Mouse (Mus musculus): ENCODE data around the gene Flt1.
A peak's percentile ranks its signal among the peaks of the same experiment; 100 is the strongest.

The Flt1 gene

DNA sequence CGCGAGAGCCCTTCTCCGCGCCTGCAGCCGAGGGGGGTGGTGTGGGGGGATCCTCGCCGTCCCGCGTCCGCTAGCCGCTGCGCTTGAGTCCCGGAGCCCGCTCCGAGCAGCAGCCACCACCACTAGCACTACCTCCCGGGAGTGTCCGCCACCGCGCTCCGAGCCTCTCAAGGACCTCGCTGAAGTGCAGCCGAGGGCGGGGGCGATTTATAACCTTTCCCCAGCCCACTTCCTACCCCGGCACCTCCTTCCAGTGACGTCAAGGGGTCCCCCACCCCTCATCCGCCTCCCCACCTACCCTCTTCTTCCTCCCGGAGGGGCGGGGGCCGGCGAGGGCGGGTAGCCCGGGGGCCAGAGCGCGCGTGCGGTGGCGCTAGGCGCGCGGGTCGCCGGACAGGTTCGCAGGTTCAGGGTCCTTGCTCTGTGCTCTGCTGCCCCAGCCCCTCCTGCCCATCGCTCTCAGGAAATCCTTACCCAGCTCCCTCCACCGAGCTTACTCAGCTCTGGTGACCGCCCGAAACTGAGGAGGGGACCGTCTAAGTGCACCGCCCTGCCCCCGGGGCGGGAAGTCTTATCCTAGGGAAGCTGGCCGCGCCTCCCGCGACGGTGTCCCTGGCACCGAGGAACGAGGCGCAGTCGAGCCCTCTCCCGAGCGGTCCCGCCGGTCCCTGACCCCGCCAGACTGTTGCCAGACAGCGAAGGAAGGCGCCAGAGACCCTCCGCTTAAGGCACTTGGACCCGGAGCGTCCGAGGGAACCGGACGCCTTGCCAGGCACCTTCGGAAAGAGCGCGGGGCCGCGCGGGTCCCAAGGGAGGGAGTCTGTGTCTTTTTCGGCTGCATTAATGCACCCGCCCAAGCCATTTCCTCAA lies at the start of gene Flt1:
TSS of gene Flt1 (minus strand) at position 181 of the 870 bp plus-strand sequence.
- DNase-seq: peak; percentile 6 to 7

DNA sequence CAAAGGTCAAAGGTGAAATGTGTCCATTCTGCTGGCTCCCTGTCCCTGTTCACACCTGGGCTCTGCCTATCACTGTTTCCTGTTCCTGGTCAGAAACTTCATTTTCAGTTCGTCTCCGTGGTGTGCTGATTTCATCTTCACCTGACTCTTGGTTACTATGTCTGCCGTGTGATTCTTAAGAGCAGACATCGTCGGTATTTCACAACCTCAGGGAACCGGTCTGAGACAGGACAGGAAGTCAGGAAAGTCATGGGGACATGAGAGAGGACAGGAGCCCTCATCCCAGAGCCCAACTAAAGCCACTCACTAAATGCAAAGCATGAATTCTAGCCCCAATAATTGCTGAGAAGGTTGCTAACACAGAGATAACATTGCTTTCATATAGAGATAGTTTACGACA lies 49.4 kb upstream of the Flt1 start:
- DNase-seq: no peak

DNA sequence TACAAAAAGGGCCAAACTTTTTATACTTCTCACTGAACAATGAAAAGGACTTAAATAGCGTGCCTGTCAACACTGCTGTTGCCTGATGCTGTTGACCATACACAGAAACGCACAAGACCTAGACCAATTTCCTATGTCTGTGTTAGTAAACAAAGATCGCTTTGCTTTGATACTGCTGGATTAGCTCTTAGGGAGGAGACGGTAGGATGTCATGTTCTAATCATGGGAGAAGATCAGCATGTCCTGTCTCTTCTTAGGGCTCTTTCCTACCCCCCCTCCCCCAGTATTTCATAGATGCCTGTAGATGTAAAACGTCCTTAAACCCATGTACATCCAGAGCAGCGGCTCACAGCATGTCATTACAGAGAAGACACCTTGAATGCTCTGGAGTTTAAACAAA lies 44.1 kb upstream of the Flt1 start:
- no peak for DNase-seq

DNA sequence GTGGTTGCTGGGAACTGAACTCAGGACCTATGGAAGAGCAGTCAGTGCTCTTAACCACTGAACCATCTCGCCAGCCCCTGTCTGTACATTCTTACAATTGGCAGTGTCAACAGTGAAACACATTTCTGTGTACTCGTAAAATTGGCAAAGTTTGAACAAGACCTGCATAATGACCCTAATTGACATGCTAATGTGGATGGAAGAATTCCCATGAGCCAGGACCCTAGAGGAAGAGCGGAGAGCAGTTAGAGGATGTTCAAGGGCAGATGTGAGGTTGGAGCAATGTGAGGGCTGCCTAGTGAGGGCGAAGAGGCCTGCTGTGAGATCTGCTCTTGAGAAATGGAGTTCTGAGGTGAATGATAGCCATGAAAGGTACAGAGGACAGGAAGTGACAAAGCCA lies 38.2 kb upstream of the Flt1 start:
- no peak for DNase-seq

DNA sequence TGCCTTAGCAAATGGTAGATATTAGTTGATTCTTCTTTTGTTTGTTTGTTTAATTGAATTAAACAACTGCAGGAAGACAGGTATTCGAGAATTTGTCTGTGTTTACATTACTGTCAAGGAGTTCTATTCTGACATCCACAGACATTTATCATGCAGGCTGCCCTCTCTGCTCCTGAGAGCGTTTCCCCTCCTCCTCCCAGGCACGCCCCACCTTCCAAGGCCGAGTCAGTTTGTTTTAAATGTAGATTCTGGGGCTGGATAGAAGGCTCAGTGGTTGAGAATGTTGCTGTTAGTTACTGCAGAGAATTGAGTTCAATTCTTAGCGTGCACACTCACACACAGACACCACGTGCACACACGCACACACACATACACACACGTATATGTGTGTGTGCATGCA lies 36.2 kb upstream of the Flt1 start:
- no peak for DNase-seq

DNA sequence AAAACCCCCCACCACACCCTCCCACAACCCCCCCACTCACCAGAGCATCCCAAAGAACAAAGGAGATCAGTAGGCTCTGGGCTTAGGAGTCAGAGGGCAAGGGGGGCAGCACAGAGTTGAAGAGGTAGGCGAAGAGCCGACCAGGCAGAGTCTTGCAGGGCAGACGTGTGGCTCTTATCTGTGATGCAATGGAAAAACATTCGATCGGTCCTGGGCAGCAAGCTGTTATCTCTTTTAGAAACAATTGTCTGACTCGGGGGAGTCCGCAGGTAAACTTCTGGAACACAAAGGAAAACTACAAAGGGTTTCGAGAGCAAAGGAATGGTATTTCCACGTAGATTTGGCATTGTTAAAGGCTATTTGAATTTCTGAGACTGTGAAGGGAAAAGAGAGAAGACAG lies 35.5 kb upstream of the Flt1 start:
- DNase-seq: no peak

DNA sequence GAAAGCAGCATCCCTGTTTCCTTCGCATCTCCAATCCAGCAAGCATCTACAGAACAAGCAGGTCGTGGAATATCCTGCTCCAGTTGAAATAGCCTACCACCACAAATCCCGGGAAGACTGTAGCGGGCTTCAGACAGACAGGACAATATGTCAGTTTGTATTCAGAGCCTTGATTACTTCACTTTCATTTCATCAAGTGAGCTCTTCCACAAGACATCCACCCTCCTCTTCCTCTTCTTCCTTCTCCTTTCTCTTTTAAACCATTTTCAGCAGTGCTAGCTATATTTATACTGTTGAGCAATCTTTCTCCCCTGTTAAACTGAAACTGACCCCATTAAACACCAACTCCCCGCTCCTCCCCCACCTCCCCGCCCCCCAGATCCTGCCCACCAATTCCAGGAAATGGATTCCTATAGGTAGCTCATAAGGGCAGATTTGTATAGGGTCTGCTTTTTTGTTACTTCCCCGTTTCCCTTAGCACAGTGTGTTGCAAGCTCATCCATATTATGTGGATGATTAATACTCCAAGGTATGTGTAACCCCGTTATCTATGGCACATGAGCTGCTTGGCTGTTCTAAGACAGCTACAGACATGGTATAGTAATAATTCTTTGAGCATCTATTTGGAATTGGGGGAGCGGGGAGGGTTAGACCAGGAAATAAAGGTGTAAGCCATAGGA lies 33.0 kb upstream of the Flt1 start:
- no peak for DNase-seq

DNA sequence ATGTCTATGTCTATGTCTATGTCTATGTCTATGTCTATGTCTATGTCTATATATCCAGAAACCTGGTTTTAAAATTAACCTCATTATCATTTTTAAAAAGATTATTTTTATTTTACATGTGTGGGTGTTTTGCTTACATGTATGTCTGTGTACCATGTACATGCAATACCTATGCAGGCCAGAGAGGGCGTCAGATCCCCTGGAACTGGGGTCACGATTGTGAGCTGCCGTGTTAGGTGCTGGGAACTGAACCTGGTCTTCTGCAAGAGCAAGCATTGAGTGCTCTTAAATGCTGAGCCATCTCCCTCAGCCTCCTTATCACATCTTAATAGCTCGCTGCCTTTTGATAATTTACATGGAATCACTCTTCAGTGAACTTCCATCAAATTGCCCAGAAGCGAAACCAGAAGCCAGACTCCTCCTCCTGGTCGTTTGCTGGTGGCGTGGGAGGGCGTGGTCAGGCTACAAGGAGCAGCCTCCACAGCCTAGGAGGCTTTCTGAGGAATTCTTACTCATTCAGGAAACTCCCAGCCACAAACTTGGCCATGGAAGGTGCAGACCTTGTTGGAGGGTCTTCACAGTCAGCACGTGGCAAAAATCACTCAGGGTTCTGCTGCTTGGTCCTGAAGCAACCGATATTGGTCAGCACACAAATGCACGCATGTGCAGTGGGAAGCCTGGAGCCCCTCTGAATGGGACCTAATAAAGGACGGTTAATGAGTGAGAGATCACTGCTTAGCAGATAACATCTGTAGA lies 32.2 kb upstream of the Flt1 start:
- DNase-seq: peak in 1 of 2 experiments; percentile 9

DNA sequence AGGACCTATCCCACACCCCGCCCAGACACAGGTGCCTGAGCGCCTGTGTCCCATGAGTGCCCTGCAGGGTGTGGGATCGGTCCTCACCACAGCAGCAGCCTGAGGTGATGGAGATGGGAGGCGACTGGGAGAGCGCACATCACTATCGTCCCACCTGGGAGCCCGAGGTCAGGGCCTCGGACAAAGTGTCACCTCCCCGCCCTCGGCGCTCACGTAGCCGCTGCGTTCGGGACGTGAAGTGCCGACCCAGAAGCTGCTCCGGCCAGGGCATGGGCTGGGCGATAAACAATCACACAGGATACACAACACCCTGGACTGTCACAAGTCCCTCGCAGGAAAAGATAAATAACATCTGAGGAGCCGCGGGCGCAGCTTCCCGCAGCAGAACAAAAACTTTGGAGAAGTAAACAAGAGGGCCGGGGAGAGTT lies 27.1 kb upstream of the Flt1 start:
- DNase-seq: no peak

DNA sequence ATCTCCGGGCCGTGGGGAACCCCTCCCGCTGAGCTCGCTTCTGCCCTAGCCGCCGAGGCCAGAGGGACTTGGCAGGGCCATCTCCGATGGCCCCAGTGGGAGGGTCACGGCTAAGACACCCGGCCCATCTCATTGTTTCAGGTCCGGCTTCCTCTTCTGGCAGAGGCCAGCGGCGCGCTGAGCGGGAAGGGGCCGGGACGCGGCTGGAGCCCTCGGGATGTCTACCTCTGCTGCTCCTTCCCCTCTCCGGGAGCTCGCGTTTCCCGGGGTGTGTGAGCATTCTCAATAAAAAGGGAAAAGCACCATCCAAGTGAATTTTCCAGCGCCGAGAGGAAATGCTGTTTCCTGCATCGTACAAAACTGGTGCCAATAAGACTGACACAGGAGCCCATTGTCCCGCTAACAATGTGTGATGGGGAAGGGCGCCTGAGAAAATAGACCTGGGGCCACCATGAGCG lies 25.9 kb upstream of the Flt1 start:
- DNase-seq: peak in 1 of 2 experiments; percentile 6

DNA sequence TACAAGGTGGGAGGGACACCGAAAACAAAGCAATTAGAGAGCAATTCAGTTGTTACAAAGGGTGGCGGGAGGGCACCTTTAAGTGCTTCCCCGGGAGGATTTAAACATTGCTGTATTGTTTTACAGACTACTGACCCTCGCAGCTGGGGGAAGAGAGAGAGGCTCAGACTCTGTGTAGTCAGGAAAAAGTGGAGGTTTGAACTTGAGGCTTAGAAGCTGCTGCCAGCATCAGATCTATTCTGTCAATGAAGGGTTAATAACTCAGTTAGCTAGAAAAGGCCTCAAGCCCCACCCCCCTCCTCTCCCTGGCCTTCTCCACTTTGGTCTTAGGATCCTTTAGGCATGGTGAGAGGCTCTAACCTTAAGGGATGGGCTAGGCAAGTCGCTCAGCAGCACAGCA lies 24.2 kb upstream of the Flt1 start:
- DNase-seq: no peak

DNA sequence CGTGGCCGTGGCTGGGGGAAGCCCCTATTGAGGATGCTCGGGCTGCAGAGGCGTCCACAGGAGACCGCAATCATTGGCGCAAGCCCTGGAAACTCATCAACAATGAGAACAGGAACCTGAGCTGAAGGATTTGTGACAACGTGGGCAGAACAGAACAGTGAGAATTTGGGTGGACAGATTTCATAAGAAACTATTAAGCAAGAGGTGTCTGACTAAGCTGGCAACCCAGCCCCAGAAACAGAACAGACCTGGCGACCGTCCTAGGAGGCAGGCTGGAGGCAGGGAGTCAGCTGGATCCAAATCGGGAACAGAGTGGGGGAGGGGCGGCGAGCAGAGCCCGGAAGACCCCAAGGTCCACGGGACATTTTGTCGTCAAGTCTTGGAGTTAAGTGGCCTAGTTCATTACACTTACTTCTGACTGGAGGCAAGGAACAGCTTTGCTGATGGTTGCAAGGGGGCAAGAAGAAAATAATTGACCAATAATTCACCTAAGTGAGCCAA lies 22.3 kb upstream of the Flt1 start:
- DNase-seq: no peak

DNA sequence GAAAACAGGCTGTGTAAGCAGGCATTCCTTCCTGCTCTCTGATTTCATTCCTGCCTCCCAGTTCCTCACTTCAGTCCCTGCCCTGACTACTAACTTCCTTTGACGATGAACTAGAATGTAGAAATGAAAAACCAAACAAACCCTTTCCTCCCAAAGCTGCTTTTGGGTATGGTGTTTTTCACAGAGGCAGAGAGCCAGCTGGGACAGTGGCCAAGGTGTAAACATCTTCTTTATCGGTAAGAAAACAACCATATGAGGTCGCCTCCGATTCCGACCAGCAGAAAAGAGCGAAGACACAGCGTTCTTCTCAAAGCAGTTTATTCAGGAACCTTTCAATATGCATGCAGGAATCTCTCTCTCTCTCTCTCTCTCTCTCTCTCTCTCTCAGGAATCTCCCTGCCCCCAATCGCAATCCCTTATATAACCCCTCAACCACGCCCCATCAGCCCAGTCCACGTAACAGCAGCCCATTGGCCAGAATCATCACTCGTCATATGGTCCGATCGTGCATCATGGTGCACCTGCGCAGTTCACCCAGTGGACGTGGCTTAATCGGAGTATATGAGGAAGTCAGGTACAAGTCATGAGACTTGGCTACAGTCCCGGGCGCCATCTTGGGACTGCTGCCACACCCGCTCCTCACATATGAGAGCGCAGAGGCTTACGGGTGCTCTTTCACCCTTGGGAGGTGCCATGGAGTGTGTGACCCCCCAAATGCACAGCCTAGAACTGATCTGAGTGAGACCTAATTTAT lies 19.3 kb upstream of the Flt1 start:
- no peak for DNase-seq

DNA sequence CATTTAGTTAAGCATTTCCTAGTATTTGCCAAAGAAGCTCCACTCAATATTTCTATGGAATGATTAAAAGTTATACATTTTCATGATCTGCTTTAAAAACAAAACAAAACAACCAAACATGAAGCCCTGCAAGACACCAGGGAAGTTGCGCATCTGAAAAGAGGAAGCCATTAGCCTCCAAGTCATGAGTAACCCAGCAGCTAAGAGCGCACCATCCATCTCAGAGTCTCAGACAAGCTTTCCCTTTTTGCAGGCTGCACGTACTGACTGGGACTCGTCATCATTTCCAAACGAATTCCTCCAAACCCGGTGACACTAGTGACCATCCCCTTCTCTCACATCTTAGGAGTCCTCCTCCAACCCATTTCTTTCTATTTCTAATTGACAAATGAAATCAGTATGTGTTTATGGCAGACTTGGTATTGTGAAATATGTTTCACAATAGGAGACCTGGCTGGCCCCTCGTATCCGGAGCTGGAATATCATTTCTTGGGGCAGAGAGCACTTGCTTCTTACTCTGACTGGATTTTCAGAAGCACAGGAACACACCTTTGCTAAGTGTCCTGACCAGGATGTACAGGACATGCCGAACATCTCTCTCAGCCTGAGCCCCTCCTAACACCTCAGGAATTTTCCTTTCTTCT lies 16.8 kb upstream of the Flt1 start:
- no peak for DNase-seq

DNA sequence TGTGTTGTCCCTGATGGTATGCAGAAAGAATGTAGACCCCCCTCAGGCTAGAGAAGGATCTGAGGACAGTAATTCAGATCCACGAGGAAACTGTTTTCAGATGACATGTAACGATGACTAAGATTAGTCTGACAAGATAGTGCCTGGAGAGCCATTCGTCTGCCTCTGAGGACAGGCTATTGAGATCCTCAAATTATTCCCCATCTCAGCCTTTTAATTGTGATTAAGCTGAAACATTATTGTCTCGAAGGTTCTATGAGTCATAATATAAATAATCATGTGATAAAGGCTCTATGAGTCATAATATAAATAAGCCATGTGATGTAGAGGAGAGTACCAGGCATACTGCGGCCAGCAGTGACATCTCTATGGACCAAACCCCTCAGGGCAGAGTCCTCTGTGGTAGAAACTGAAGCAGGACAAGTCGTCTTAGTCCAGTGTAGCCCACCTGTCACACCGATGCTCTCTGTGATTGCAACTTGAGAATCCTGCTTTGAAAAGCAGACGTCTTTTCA lies 11.0 kb upstream of the Flt1 start:
- no peak for DNase-seq

DNA sequence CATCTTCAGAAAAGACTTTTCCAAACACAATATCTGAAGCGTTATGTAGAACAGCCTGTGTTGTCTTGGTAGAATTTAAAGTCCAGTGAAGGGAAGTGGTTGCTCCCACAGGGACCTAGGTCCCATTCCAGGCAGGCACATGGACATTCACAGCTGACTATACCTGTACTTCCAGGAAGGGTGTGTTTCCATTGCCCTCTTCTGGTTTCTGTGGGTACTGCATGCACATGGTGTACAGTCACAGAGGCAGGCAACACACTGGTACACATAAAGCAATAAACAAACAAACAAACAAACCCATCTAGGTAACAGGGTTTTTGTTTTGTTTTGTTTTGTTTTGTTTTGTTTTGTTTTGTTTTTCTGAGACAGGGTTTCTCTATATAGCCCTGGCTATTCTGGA lies 7.9 kb upstream of the Flt1 start:
- no peak for DNase-seq

DNA sequence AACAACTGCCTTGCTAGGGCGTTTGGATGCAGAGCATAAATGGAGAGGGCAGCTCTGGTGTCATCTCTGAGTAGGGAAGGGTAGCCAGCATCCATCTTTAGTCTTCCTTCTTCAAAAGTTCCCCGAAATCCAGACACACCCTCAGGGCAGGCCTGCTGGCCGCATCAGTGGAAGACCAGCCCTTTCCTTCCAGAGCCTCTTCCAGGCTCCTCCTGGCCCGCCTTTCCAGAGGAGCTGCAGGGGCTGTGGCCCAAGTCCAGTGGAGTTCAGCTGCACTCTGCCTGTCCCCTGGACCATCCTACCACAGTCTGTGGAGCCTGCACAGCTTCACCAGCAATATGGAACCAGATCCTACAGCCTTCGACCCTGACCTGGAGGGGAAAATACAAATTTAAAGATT lies 7.1 kb upstream of the Flt1 start:
- DNase-seq: no peak

DNA sequence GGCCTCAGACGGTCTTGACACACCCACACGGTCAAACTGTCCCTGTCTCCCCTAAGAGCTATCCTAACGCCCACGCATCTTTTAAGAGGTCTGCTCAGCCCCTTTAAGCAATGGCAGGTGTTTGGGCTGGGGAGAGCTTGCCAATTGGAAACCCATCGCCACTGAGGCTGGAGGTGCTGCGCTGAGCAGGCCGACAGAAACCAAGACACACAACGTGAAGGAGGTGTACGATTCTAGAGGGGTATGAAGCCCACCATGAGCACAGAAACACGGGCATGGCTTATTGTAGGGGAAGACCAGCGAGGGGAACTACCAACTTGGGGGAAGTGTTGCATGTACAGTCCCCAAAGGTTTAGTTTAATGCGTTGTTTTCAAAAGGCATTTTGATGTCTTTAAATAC lies 1.7 kb upstream of the Flt1 start:
- DNase-seq: no peak

DNA sequence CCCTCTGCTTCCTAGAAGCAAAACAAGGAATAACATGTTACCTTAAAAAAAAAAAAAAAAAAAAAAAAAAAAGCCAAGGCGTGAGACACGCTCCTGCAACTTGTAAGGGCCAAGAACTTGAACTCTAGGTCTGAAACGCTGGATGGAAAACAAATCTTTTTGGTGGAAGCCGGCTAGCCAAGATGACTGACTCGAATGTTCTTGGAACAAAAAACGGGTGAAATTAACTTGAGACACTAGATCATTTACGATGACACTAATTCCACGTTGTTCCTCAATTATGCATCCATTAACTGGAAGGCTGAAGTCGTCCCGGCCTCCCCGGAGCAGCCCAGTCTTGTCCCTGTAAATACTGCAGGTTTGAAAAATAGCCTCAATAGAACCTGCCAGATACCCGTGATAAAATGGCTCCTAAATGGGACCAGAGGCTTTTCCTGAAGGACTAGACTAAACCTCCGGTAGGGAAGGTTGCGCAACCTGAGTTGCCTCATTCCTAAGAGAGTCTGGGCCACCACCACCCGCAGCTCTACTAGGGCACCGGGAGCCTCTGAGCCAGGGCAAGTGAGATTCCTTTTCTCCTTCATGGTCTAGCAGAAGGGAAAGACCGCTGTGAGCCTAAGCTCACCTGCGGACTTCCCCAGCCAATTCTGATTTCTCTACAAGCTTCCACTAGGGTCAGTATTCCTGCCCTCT lies 1.0 kb upstream of the Flt1 start:
- DNase-seq: no peak

DNA sequence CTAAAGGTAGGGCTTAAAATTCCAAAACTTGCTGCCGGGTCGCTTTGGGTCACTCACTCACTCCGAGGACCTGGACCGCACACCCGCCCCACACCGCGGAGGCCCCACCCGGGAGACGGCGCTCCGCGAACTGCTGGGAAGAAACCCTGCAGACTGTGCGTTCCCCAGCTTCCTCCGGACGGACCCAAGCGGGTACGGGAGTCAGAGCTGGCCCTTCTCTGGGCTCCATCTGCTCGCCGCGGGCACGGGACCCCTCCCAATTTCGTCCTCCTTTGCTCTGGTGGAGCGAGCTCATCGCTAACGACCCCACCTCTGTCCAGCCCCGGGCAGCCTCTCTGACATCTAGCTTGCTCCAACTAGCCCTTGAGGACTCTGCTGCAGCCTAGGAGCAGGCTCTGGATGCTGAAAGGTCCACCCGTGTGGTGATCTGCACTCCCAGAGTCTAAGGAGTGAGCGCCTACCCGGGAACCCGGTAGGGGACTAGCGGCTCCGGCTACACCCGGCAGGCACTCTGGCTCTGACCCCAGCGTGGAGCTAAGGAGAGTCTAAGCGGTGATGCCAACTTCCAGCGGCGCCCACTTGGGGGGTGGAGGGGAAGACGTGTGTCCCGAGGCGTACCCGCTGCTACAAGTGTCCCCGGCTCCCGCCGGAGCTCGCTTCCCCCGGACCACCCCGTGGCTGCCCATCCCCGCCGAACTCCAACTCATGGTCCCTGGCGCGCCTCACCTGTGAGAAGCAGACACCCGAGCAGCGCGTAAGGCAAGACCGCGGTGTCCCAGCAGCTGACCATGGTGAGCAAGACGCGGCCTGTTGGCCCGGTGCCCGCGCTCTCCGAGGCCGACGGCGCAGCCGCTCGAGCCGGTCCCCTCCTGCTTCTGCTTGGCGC lies 623 bp downstream of the Flt1 start:
- DNase-seq: no peak

All from spleen, adult 18-20 months (tissue).